Mouse (Mus musculus): Measurements from ENCODE around the gene Slx4.

DNA sequence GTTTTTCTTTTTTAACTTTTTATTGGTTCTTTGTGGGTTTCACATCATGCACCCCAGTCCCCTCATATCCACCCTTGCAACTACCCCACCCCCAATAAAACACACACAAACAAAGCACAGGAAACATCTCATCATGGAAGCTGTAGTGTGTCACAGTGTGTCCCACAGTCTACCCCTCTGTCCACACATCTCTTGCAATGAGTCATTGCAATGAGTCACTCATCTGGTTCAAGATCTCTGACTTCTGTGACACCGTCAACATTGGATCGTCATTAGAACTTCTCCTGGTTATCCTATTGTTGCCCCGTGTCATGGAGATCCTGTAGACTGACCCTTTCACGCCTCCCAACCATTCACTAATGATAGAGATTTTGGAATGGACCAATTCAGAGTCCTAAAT lies 68.9 kb downstream of the Slx4 start:
- no peak for TF ChIP-seq POLR2A (IDR thresholded peaks at IDR 0.05; ENCODE audit: borderline replicate concordance, insufficient read depth, low read length)
- TF ChIP-seq CTCF (IDR thresholded peaks at IDR 0.05; ENCODE audit: borderline replicate concordance, insufficient read depth, low read depth, low read length) = no peak

Measured in cerebellum, adult 2 months (tissue).